Mouse (Mus musculus) hindbrain, embryonic 14.5 days (tissue): ENCODE measurements at regions not wholly inside any gene's neighbourhood (a gene's known extent, or its start where the extent isn't known, plus 50 kb on each side); places are given as distances from the start of the nearest gene placed in this dataset.
A peak's percentile ranks its signal among the peaks of the same experiment; 100 is the strongest.

Experiments
- ATAC-seq: fragments of 200-750 bp; cut with Nextera tagmentation; 2 replicates; pipeline ENCODE4 v1.8.0; 2017; ENCODE audit warnings: moderate number of reproducible peaks, mild to moderate bottlenecking, moderate TSS enrichment, moderate library complexity; ENCODE audit not compliant: low FRiP score
- DNase-seq: peaks from one replicate; pipeline ENCODE4 v3.0.0-alpha.2; 2015; ENCODE audit warnings: low spot score
- H3K27ac ChIP-seq: fragments of 300-500 bp; sonication (generic); 2 replicates; pipeline ENCODE4 v1.5.1; 2014; ENCODE audit warnings: mild to moderate bottlenecking, moderate library complexity
- H3K27me3 ChIP-seq: fragments of 300-500 bp; sonication (generic); 2 replicates; pipeline ENCODE4 v1.6.1; 2014; ENCODE audit warnings: mild to moderate bottlenecking, low read length, mixed read lengths; ENCODE audit not compliant: control insufficient read depth, insufficient read depth
- H3K36me3 ChIP-seq: fragments of 300-500 bp; sonication (generic); replicated peaks from 2 replicates; pipeline ENCODE4 v1.6.1; 2014; ENCODE audit not compliant: control insufficient read depth, insufficient read depth
- H3K4me1 ChIP-seq: fragments of 300-500 bp; sonication (generic); replicated peaks from 2 replicates; pipeline ENCODE4 v1.6.1; 2014; ENCODE audit warnings: antibody characterized with exemption, low read length, mixed read lengths; ENCODE audit not compliant: control insufficient read depth, insufficient read depth
- H3K4me2 ChIP-seq: fragments of 300-500 bp; sonication (generic); replicated peaks from 2 replicates; pipeline ENCODE4 v1.6.1; 2014; ENCODE audit warnings: mild to moderate bottlenecking, moderate library complexity
- H3K4me3 ChIP-seq: fragments of 300-500 bp; sonication (generic); replicated peaks from 2 replicates; pipeline ENCODE4 v1.5.1; 2014; ENCODE audit warnings: mild to moderate bottlenecking, low read length
- H3K9ac ChIP-seq: fragments of 300-500 bp; sonication (generic); 2 replicates; pipeline ENCODE4 v1.6.1; 2014
- H3K9me3 ChIP-seq: fragments of 300-500 bp; sonication (generic); 2 replicates; pipeline ENCODE4 v1.6.1; 2016; ENCODE audit warnings: low read length; ENCODE audit not compliant: control insufficient read depth
- WGBS: fragments of 180-500 bp; shearing (Covaris S2); extraction: QIAGEN DNeasy Blood & Tissue Kit; methylation state at CpG from one replicate; pipeline ENCODE4 v1.1.7; 2014; 5-methylcytosine and 5-hydroxymethylcytosine counted together

- DNase-seq: no peak
Measured at GRCm38 (mm10) chr17:79172328-79172727, 120.6 kb downstream of the Qpct start.

GRCm38 (mm10) chr17:79170690-79171089 lies 119.0 kb downstream of the Qpct start:
- no peak overlapping the region for H3K27ac ChIP-seq
- no peaks in the 10 kb centered on the region for H3K36me3 ChIP-seq
- no peak overlapping the region for H3K4me2 ChIP-seq
- no peak for ATAC-seq
- H3K4me1 ChIP-seq: no peaks in the 10 kb centered on the region
- no peak for DNase-seq
- no peak overlapping the region for H3K4me3 ChIP-seq
- H3K9me3 ChIP-seq: no peaks in the 10 kb centered on the region
- WGBS: 92% methylated on average over 4 of the region's 4 CpGs
- H3K27me3 ChIP-seq: no peaks in the 10 kb centered on the region
- H3K9ac ChIP-seq: no peak overlapping the region

More at GRCm38 (mm10) chr17:79172328-79172727, 120.6 kb downstream of the Qpct start:
- 75% methylated on average over 2 of the region's 2 CpGs for WGBS
- Histone ChIP-seq H3K4me3 (no peak overlapping the region), H3K9me3 (no peaks in the 10 kb centered on the region), H3K4me1 (no peaks in the 10 kb centered on the region), H3K4me2 (no peak overlapping the region), H3K27me3 (no peaks in the 10 kb centered on the region), H3K36me3 (no peaks in the 10 kb centered on the region), H3K9ac (no peak overlapping the region), H3K27ac (no peak overlapping the region)
- no peak for ATAC-seq

- Histone ChIP-seq H3K4me1 (no peaks in the 10 kb centered on the region), H3K27ac (no peak overlapping the region), H3K36me3 (no peaks in the 10 kb centered on the region), H3K27me3 (no peaks in the 10 kb centered on the region), H3K9me3 (no peaks in the 10 kb centered on the region), H3K9ac (no peak overlapping the region), H3K4me3 (no peak overlapping the region), H3K4me2 (no peak overlapping the region)
- 65% methylated on average over 6 of the region's 6 CpGs for WGBS
- ATAC-seq (no peak), DNase-seq (peak; percentile 25)
Measured at GRCm38 (mm10) chr17:79167198-79167597, 115.5 kb downstream of the Qpct start.

GRCm38 (mm10) chr17:79164874-79165553 lies 113.3 kb downstream of the Qpct start:
- WGBS: 86% methylated on average over 5 of the region's 5 CpGs
- Histone ChIP-seq H3K36me3 (no peaks in the 10 kb centered on the region), H3K4me2 (no peak overlapping the region), H3K4me3 (no peak overlapping the region), H3K9ac (no peak overlapping the region), H3K9me3 (no peaks in the 10 kb centered on the region), H3K27ac (no peak overlapping the region), H3K4me1 (no peaks in the 10 kb centered on the region), H3K27me3 (no peaks in the 10 kb centered on the region)
- DNase-seq (no peak), ATAC-seq (no peak)

GRCm38 (mm10) chr17:79163983-79164382 lies 112.3 kb downstream of the Qpct start:
- no peaks in the 10 kb centered on the region for H3K4me1 ChIP-seq
- H3K9me3 ChIP-seq: no peaks in the 10 kb centered on the region
- no peak overlapping the region for H3K9ac ChIP-seq
- H3K4me3 ChIP-seq: no peak overlapping the region
- DNase-seq: no peak
- H3K27me3 ChIP-seq: no peaks in the 10 kb centered on the region
- WGBS: 76% methylated on average over 6 of the region's 6 CpGs
- no peak overlapping the region for H3K27ac ChIP-seq
- H3K36me3 ChIP-seq: no peaks in the 10 kb centered on the region
- H3K4me2 ChIP-seq: no peak overlapping the region
- no peak for ATAC-seq

- H3K9ac ChIP-seq: no peak overlapping the region
Measured at GRCm38 (mm10) chr17:79154138-79154537, 102.4 kb downstream of the Qpct start.

GRCm38 (mm10) chr17:79152823-79153222 lies 101.1 kb downstream of the Qpct start:
- Histone ChIP-seq H3K9me3 (no peaks in the 10 kb centered on the region), H3K4me1 (no peaks in the 10 kb centered on the region), H3K4me3 (no peak overlapping the region), H3K4me2 (no peak overlapping the region), H3K27me3 (no peaks in the 10 kb centered on the region), H3K27ac (no peak overlapping the region), H3K9ac (no peak overlapping the region), H3K36me3 (no peaks in the 10 kb centered on the region)
- ATAC-seq: no peak
- DNase-seq: no peak
- WGBS: 89% methylated on average over 3 of the region's 3 CpGs

More at GRCm38 (mm10) chr17:79154138-79154537, 102.4 kb downstream of the Qpct start:
- H3K4me1 ChIP-seq: no peaks in the 10 kb centered on the region
- no peak overlapping the region for H3K4me3 ChIP-seq
- H3K36me3 ChIP-seq: no peaks in the 10 kb centered on the region
- no peaks in the 10 kb centered on the region for H3K9me3 ChIP-seq
- no peak for ATAC-seq
- no peak overlapping the region for H3K27ac ChIP-seq
- WGBS: 82% methylated on average over 2 of the region's 2 CpGs
- no peak overlapping the region for H3K4me2 ChIP-seq
- H3K27me3 ChIP-seq: no peaks in the 10 kb centered on the region
- no peak for DNase-seq

- no peaks in the 10 kb centered on the region for H3K36me3 ChIP-seq
- H3K4me2 ChIP-seq: no peak overlapping the region
- no peak overlapping the region for H3K9ac ChIP-seq
- no peaks in the 10 kb centered on the region for H3K4me1 ChIP-seq
- H3K4me3 ChIP-seq: no peak overlapping the region
- ATAC-seq (no peak), DNase-seq (no peak)
- no peak overlapping the region for H3K27ac ChIP-seq
- no peaks in the 10 kb centered on the region for H3K9me3 ChIP-seq
- WGBS: 90% methylated on average over 3 of the region's 3 CpGs
- no peaks in the 10 kb centered on the region for H3K27me3 ChIP-seq
Measured at GRCm38 (mm10) chr17:79147883-79148282, 96.2 kb downstream of the Qpct start.

- Histone ChIP-seq H3K27ac (no peak overlapping the region), H3K9ac (no peak overlapping the region), H3K4me3 (no peak overlapping the region), H3K9me3 (no peaks in the 10 kb centered on the region), H3K36me3 (no peaks in the 10 kb centered on the region), H3K27me3 (no peaks in the 10 kb centered on the region), H3K4me1 (no peaks in the 10 kb centered on the region), H3K4me2 (no peak overlapping the region)
- DNase-seq: no peak
- 76% methylated on average over 2 of the region's 2 CpGs for WGBS
- no peak for ATAC-seq
Measured at GRCm38 (mm10) chr17:79144913-79145625, 93.4 kb downstream of the Qpct start.
